Mouse (Mus musculus) spleen, embryonic (tissue): ENCODE measurements around the gene Zfp706.

Experiments
- CTCF ChIA-PET: fragments of 350-600 bp; sonication (Branson Sonifier 250); formaldehyde crosslinking; loops from one replicate; lab custom pipeline; 2022; lab: Charles Lee

The Zfp706 gene

GRCm38 (mm10) chr15:36979488-36980201 lies 27.9 kb downstream of the Zfp706 start:
- CTCF ChIA-PET = no interaction called here

GRCm38 (mm10) chr15:36979159-36979487 lies 28.4 kb downstream of the Zfp706 start:
- CTCF ChIA-PET = no interaction called here

GRCm38 (mm10) chr15:36977823-36978222 lies 29.8 kb downstream of the Zfp706 start:
- CTCF ChIA-PET = interaction anchor here (0.6 to 1.2 kb wide), 2 partner anchors 16 to 48 kb away, joined by 3 read pairs; no protein-coding TSS in a partner anchor

- CTCF ChIA-PET = no interaction called here
These were observed 31.9 kb downstream of the Zfp706 start for GRCm38 (mm10) chr15:36975690-36976089.

GRCm38 (mm10) chr15:36975256-36975620 lies 32.3 kb downstream of the Zfp706 start:
- CTCF ChIA-PET = no interaction called here

GRCm38 (mm10) chr15:36974614-36975255 lies 32.8 kb downstream of the Zfp706 start:
- CTCF ChIA-PET = interaction anchor here (0.5 kb wide), 1 partner anchor 274 kb away, joined by 3 read pairs; no protein-coding TSS in a partner anchor

GRCm38 (mm10) chr15:36973714-36974113 lies 33.9 kb downstream of the Zfp706 start:
- CTCF ChIA-PET = no interaction called here

GRCm38 (mm10) chr15:36973290-36973689 lies 34.3 kb downstream of the Zfp706 start:
- CTCF ChIA-PET = no interaction called here

- CTCF ChIA-PET = no interaction called here
These were observed 37.8 kb downstream of the Zfp706 start for GRCm38 (mm10) chr15:36969794-36970193.

GRCm38 (mm10) chr15:36968295-36968694 lies 39.3 kb downstream of the Zfp706 start:
- CTCF ChIA-PET = interaction anchor here (0.5 kb wide), 1 partner anchor 179 kb away, joined by 16 read pairs; no protein-coding TSS in a partner anchor

GRCm38 (mm10) chr15:36967381-36968211 lies 40.0 kb downstream of the Zfp706 start:
- CTCF ChIA-PET = interaction anchor here (0.5 kb wide), 1 partner anchor 36 kb away, joined by 3 read pairs; no protein-coding TSS in a partner anchor

GRCm38 (mm10) chr15:36966940-36967339 lies 40.6 kb downstream of the Zfp706 start:
- CTCF ChIA-PET = interaction anchor here (0.5 kb wide), 1 partner anchor 37 kb away, joined by 3 read pairs; no protein-coding TSS in a partner anchor

- CTCF ChIA-PET = no interaction called here
These were observed 41.1 kb downstream of the Zfp706 start for GRCm38 (mm10) chr15:36966466-36966865.

- CTCF ChIA-PET = no interaction called here
These were observed 41.8 kb downstream of the Zfp706 start for GRCm38 (mm10) chr15:36965743-36966142.

GRCm38 (mm10) chr15:36962931-36963330 lies 44.6 kb downstream of the Zfp706 start:
- CTCF ChIA-PET = no interaction called here

- CTCF ChIA-PET = no interaction called here
These were observed 46.7 kb downstream of the Zfp706 start for GRCm38 (mm10) chr15:36960876-36961237.

- CTCF ChIA-PET = no interaction called here
These were observed 47.3 kb downstream of the Zfp706 start for GRCm38 (mm10) chr15:36960010-36960875.

- CTCF ChIA-PET = no interaction called here
These were observed 51.4 kb downstream of the Zfp706 start for GRCm38 (mm10) chr15:36956221-36956620.

GRCm38 (mm10) chr15:36950258-36950657 lies 57.3 kb downstream of the Zfp706 start:
- CTCF ChIA-PET = no interaction called here

- CTCF ChIA-PET = interaction anchor here (0.6 kb wide), 1 partner anchor 148 kb away, joined by 5 read pairs; no protein-coding TSS in a partner anchor
These were observed 58.6 kb downstream of the Zfp706 start for GRCm38 (mm10) chr15:36948866-36949546.
